Mouse (Mus musculus): Measurements from ENCODE around the gene Med7.

DNA sequence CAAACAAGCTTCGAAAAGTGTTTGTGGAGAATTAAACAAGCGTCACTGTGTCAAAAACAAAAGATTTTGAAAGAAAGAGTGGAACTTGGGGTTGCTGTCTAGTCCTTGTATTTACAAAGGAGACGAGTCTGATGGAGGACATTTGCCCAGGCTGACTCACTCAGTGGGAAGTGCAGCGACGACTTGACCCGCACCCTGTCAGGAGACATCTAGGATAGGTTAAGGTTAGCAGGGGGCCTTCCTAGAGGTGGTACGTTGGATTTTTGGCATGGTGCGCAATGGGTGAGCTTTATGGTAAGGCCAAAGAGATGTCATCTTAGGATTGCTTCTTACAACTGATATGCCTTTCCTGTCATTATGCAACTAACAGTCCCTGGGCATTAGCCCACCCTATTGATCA is 49.7 kb upstream of the Med7 start:
- TF ChIP-seq CTCF (IDR thresholded peaks at IDR 0.05; ENCODE audit: extremely low read depth, insufficient read depth, low read length), result no peak
- TF ChIP-seq POLR2A (IDR thresholded peaks at IDR 0.05; ENCODE audit: extremely low read depth, insufficient read depth, low read length), result no peak

Measured in cortical plate, adult 2 months (tissue).